Mouse (Mus musculus): ENCODE results near the gene Tspan13.

- TF ChIP-seq CTCF (IDR thresholded peaks at IDR 0.05; ENCODE audit: control insufficient read depth, insufficient read depth, insufficient replicate concordance, low read depth, low read length) (no peak), POLR2A (IDR thresholded peaks at IDR 0.05; ENCODE audit: control insufficient read depth, low read depth, low read length) (no peak)
These were observed 22.2 kb downstream of the Tspan13 start for GRCm38 (mm10) chr12:36020081-36020480.

Measured in testis, adult 2 months (tissue).